Mouse (Mus musculus) WW6 (cell line): ENCODE measurements around the gene Btbd35f14.
"Not testable (repeated sequence)": the region's sequence is repeated elsewhere in the genome, so short reads cannot be mapped to it uniquely, and the experiment has no call there.

Source experiments
- DNase-seq: peaks from one replicate; pipeline ENCODE4 v3.0.0-alpha.2; 2013; ENCODE audit warnings: low read depth, low spot score

The Btbd35f14 gene

DNA sequence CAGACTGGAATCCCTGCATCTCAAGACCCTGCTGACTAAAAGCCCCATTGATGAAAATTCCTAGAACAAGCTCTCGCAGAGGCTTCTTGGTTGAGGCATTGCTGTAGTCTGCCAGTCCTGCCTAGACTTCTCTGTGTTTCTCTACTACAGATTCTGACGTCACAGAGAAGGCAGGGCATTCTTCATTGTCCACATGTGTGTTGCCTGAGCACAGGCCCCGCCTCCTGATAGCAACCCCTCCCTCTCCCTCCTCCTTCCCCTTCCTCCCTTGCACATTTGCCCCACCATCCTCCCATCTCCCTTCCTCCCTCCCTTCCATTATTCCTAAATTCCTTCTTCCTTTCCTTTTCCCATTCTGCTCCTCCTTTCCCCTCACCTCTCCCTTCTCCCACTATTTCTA is at the start of gene Btbd35f14:
Gene Btbd35f14, minus strand, starts transcription at position 101 of the 400 bp plus-strand sequence.
- DNase-seq, result not testable (repeated sequence)

DNA sequence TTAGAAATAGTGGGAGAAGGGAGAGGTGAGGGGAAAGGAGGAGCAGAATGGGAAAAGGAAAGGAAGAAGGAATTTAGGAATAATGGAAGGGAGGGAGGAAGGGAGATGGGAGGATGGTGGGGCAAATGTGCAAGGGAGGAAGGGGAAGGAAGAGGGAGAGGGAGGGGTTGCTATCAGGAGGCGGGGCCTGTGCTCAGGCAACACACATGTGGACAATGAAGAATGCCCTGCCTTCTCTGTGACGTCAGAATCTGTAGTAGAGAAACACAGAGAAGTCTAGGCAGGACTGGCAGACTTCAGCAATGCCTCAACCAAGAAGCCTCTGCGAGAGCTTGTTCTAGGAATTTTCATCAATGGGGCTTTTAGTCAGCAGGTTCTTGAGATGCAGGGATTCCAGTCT is 45.3 kb downstream of the Btbd35f14 start, which contains the start of gene Btbd35f13:
Gene Btbd35f13, plus strand, starts transcription at position 301 of the 400 bp plus-strand sequence.
- DNase-seq, result not testable (repeated sequence)
